Mouse (Mus musculus) layer of hippocampus, postnatal 14 days (tissue): ENCODE measurements at regions not wholly inside any gene's neighbourhood (a gene's known extent, or its start where the extent isn't known, plus 50 kb on each side); places are given as distances from the start of the nearest gene placed in this dataset.

ENCODE experiments used
- DNase-seq, 2 experiments: peaks; one replicate each; pipeline ENCODE4 v3.0.0; 2021 to 2022; ENCODE audit warnings: low spot score in 2 of 2, mixed read lengths in 1 of 2

GRCm38 (mm10) chr14:46706462-46706861 lies 53.9 kb upstream of the Cdkn3 start:
- DNase-seq = no peak

GRCm38 (mm10) chr14:46704316-46704751 lies 56.0 kb upstream of the Cdkn3 start:
- no peak for DNase-seq

DNA sequence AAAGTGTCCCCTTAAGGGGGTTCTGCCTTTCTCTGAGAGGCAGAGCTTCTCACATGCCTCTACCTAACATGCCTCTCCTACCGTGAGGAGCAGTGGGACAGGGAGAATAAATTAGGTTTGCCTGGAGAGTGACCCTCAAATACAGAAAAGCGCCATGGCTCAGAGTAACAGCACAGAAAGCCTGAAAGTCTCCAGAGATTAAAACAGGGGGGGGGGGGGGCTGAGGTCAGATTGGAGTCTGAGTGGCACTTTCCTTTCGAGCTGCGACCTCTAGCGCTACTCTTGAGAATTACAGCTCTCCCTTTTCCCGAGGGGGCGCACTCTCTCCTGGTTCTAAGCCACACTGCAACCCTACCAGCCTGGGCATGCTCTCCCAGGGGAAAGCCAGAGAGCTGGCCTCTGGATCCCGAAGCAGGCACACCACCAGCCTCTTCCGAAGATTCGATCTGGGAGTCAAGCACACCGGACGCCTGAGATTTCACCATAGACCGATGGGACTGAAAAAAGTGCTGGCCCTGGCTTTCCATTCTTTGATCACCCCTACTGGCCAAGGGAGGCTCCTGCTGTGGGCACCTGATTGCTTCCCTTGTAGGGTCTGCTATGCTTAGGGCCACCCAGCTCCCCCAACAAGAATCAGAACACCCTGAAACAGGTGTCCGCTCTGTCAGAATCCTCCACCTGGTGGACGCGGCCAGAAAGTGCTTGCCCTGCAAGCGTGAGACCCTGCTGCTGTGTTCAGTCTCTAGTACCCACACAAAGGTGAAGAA lies 57.5 kb upstream of the Cdkn3 start:
- peak in 1 of 2 experiments; percentile 35 for DNase-seq

DNA sequence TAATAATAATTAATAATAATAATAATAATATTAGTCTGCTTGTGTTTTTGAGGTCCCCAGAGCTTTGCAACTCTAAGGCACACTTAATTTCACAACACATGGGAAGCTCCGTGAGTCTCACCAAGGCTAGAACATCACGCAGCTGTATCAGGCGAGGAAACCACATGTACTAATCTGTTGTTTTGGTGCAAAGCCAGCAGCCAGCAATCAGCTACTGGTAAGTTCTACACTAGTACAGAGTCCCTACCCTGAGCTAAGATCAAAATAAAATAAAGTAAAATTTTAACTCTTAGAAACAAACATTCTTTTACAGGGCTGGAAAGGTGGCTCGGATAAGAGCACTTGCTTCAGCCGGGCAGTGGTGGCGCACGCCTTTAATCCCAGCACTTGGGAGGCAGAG lies 67.8 kb upstream of the Cdkn3 start:
- no peak for DNase-seq

GRCm38 (mm10) chr14:46692067-46692466 lies 68.3 kb upstream of the Cdkn3 start:
- no peak for DNase-seq

DNA sequence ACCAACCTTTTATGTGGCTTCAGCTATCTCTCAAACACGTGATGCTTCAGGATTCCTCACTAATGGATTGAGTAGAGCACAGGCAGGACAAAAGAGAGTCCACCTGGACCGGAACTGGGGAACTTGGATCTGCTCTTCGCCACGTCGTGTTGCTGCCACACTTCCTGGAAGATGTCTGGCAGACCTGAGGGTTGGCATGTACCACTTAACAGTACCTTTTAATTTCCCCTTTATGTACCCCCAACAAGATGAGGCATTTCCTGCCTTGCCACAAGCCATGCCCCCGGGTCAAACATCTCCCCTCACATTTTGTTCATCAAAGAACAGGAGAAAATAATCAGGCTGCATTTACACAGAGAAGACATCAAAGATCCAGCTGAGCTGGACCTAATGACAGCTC lies 77.6 kb upstream of the Cdkn3 start:
- no peak for DNase-seq

DNA sequence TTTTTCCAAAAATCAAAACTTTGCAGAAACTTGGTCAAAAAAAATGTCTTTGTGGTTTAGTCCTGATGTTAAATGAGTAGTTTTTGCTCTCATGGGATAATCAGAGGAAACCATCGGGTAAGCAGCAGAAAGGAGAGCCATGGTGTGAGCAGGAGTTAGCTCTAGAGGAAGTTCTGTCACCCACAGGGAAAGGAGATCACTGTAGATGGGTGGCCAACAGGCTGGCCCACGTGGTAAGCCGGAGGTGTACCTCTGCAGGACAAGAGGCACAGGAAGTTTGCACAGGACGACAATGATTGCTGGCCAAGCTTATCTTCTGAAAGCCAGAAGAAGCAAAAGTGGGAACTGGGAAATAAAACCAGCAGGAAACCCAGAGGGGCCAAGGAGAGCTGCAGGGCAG lies 81.4 kb upstream of the Cdkn3 start:
- DNase-seq = no peak

- no peak for DNase-seq
These were observed 88.7 kb upstream of the Cdkn3 start for GRCm38 (mm10) chr14:46671482-46672225.

GRCm38 (mm10) chr14:46671062-46671461 lies 89.3 kb upstream of the Cdkn3 start:
- DNase-seq = no peak

- DNase-seq = no peak
These were observed 89.9 kb upstream of the Cdkn3 start for GRCm38 (mm10) chr14:46670221-46671046.

DNA sequence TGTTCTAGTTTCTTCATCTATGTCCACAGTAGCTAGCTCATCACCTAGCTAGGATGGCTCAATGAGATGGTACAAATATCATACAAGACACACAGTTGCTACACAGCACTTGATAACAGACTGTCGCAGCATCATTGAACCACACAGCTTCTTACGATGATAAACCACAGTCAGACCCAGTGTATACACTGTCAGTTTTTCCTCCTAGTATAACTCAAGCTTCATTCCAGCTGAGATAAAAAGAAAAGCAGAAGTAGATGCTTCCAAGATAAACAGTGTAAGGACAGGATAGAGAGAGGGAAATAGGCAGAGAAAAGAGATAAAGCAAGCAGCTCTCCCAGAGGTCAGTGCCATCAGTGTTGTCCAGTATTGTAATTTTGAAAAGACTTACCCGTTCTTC lies 92.1 kb upstream of the Cdkn3 start:
- no peak for DNase-seq

- no peak for DNase-seq
These were observed 96.0 kb upstream of the Cdkn3 start for GRCm38 (mm10) chr14:46664305-46664704.

DNA sequence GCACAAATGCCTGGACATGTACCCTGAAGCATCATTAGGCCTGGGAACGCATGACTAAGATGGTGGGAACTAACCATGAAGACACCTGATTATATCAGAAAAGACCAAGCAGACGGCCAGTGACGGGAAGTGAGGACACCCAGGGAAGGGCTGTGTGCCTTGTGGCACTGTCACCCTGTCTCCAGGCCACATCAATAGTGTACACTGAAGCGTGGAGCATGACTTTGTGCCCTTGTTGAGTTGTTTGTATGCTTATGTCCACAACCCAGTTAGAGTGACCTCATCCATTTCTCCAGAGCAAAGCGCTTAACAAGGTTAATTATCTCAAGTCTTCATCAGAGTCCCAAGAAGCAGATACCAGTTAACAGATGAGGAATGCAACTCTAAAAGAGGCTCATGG lies 96.8 kb upstream of the Cdkn3 start:
- DNase-seq = no peak

DNA sequence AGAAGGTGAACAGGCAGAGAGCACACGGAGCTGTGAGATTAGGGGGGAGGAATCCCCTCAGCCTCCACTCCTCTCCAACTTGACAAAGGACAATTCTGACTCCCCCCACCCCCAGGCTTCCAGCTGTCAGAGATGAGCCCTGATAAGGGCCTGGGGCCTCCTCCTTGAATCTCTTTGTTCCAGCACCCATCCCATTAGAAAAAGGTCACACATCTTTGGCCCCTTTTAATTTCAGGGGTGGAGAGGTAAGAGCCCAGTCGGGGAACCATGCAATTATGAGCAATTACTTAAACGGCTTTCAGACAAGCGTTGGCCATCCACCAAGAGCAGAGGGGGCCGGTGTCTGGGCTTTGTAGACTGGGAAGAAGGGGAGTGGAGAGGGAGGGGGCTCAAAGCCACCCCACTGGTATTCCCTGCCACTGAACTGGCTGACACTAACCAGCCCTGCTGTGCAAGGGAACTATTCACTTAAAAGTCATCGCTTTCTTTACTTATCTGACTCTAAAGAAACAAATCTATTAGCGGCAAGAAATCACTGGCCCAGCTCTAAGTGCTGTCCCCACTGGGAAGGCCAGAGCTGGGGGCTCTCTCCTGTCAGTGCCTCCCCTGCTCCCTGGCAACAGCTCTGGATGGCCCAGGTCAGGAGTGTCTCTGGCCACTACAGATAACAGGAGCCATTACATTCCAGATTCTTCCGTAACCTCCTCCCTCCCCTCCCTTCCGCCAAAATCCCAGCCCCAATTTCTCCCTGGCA lies 98.4 kb upstream of the Cdkn3 start:
- DNase-seq = no peak

GRCm38 (mm10) chr14:46661118-46661791 lies 99.1 kb upstream of the Cdkn3 start:
- no peak for DNase-seq

- DNase-seq = no peak
These were observed 101.0 kb upstream of the Cdkn3 start for GRCm38 (mm10) chr14:46659365-46659764.

DNA sequence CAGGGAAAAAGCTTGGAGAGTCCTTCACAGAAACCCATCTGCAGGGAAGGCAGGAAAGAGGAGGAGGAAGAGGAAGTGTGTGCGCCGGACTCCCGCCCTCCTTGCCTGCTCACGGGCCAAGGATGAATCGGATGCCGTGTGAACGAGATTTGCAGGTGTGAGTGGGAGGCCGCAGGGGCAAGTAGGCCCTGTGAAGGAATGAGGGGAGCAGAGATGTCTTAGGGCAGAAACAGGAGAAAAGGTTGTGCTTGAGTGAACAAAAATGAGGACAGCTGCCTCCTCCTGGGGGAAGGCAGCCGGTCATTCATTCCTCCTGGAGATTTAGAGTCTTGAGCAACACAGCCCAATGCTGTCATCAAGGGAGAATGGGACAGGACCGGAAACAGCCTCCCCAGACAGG lies 104.1 kb upstream of the Cdkn3 start:
- DNase-seq = no peak

DNA sequence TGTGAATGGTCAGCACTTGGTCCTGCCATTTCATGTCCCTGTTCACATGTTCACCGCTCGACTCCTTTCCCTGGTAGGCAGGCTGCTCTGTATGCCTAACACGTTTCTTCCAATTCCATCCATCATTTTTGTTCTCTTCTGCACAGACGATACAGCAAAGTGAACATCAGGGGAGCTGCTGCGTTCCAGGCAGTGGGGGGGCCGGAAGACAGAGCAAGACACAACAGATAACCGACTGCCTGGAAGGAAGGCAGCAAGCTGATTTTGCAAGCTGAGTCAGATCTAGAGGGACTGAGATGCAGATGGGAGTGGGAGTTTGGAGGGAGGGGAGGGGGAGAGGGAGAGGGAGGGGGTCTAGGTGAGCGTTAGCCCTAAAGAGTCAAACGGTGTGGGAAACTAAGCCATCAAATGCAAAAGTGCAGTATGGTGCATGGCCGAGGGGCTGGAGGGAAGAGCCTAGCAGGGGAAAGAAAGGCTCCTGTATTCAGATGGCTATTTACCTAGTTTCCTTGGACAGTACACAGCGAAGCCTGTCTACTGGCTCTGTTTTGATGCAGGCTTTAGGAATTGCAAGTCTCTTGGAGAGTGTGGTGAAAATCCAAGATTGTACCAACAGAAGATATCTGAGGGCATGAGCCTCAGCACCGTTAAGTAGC lies 112.9 kb upstream of the Cdkn3 start:
- peak; percentile 15 to 23 for DNase-seq

DNA sequence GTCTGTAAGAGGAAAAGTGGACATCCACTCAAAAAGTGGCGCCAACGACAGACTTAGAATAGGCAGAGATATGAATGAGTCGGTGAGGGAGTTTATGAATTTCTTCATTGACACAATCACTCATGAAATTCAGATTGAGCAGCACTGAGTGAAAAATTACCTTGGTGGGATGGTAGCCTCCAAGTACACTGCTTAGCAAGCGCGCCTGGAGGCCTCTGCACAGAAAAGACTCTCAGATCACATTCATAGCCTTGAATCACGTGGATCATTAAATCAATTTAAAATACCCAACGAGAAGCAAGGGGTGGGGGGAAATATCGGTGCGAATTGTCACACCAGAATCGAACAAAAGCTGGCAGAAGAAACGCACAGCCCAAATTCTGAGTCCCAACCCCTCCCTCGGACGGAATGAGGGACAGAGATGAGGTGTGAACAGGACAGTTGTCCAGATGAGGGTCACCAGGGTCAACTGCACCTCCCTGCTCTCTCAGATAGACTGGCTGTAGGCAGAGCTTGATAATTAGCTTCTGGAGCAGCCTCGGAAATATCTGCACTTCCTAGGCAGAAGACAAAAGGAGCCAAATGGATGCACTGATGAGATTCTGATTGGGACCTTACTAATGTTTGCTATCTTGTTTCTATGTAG lies 113.5 kb upstream of the Cdkn3 start:
- no peak for DNase-seq
